Mouse (Mus musculus) stomach, postnatal 0 days (tissue): ENCODE measurements around the gene Raly.

ENCODE experiments used
- CTCF ChIP-seq: IDR thresholded peaks from 2 replicates; pipeline ENCODE4 v1.5.1; 2016; ENCODE audit warnings: antibody characterized with exemption, low read depth, mild to moderate bottlenecking, moderate library complexity
- EP300 ChIP-seq: optimal IDR thresholded peaks from 2 replicates; pipeline ENCODE3; 2016; ENCODE audit warnings: antibody characterized with exemption

DNA sequence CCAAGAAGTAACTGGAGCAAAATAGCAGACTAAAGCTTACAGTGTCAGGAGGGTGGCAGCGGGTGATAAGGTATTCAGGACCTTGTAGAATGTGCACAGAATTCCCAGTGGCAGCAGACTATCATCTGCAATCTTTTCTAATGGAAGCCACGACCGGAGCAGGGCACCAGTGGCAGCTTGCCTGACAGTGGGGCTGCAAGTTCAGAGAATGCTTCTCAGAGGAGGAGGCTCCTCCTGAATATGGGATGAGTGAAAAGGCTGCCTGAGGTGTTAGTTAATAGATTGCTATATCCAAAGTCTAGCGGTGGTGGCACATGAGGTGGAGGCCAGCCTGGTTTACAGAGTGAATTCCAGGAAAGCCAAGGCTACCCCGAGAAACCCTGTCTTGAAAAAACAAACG lies 1.5 kb upstream of the Raly start:
- TF ChIP-seq CTCF: no peak
- no peak for TF ChIP-seq EP300
